Mouse (Mus musculus) macrophage (primary cell): Measurements from ENCODE around the gene Fhl2. TPM values are rescaled to one million over a fixed set of nuclear protein-coding genes. Genes with fewer than 3 reads are reported as not detected.
"Not testable (repeated sequence)": the region's sequence is repeated elsewhere in the genome, so short reads cannot be mapped to it uniquely, and the experiment has no call there.

ENCODE experiments used
- H3K27ac ChIP-seq: fragments of 350-480 bp; formaldehyde crosslinking; 2 replicates; pipeline ENCODE4 v1.9.0; 2021
- H3K36me3 ChIP-seq: fragments of 350-480 bp; formaldehyde crosslinking; 2 replicates; pipeline ENCODE4 v1.9.0; 2021; ENCODE audit errors: inconsistent target
- H3K4me3 ChIP-seq: fragments of 350-480 bp; formaldehyde crosslinking; 2 replicates; pipeline ENCODE4 v1.9.0; 2021; ENCODE audit errors: inconsistent target
- H3K79me2 ChIP-seq: fragments of 350-480 bp; formaldehyde crosslinking; 2 replicates; pipeline ENCODE4 v1.9.0; 2021; ENCODE audit errors: inconsistent target
- WGBS: methylation state at CpG from one replicate; pipeline ENCODE4 v1.1.7; 2026; ENCODE audit warnings: inconsistent platforms; ENCODE audit not compliant: missing documents; 5-methylcytosine and 5-hydroxymethylcytosine counted together
- polyA plus RNA-seq: library from polyadenylated mRNA; stranded (reverse); fragments of 250-400 nt; gene quantifications from 3 replicates; pipeline ENCODE4 v1.2.4, GENCODE M21; 2018; ENCODE audit warnings: inconsistent platforms

Fhl2 gene
- polyA plus RNA-seq, 1 experiment from 2014 or later = not detected

GRCm38 (mm10) chr1:43152626-43153025, 44.2 kb downstream of the Fhl2 start:
- no peaks in the 10 kb centered on the region for H3K79me2 ChIP-seq
- 95% methylated on average over 4 of the region's 4 CpGs for WGBS

GRCm38 (mm10) chr1:43150225-43150624, 46.6 kb downstream of the Fhl2 start:
- 65% methylated on average over 3 of the region's 3 CpGs for WGBS
- no peak overlapping the region for H3K4me3 ChIP-seq
- no peaks in the 10 kb centered on the region for H3K79me2 ChIP-seq

More at GRCm38 (mm10) chr1:43152626-43153025, 44.2 kb downstream of the Fhl2 start:
- Histone ChIP-seq H3K36me3 (no peaks in the 10 kb centered on the region), H3K27ac (no peak overlapping the region), H3K4me3 (no peak overlapping the region)

GRCm38 (mm10) chr1:43147474-43147873, 49.3 kb downstream of the Fhl2 start:
- 74% methylated on average over 2 of the region's 2 CpGs for WGBS
- Histone ChIP-seq H3K27ac (no peak overlapping the region), H3K4me3 (no peak overlapping the region), H3K36me3 (no peaks in the 10 kb centered on the region), H3K79me2 (no peaks in the 10 kb centered on the region)

More at GRCm38 (mm10) chr1:43150225-43150624, 46.6 kb downstream of the Fhl2 start:
- no peaks in the 10 kb centered on the region for H3K36me3 ChIP-seq
- H3K27ac ChIP-seq = no peak overlapping the region

- Histone ChIP-seq H3K79me2 (no peaks in the 10 kb centered on the region), H3K4me3 (no peak overlapping the region), H3K36me3 (no peaks in the 10 kb centered on the region), H3K27ac (no peak overlapping the region)
- 73% methylated on average over 6 of the region's 6 CpGs for WGBS
Measured at GRCm38 (mm10) chr1:43145388-43145787, 51.4 kb downstream of the Fhl2 start.

GRCm38 (mm10) chr1:43144338-43144906, 52.4 kb downstream of the Fhl2 start:
- 88% methylated on average over 8 of the region's 8 CpGs for WGBS

GRCm38 (mm10) chr1:43143791-43144190, 53.0 kb downstream of the Fhl2 start:
- Histone ChIP-seq H3K36me3 (no peaks in the 10 kb centered on the region), H3K27ac (no peak overlapping the region)
- WGBS = 95% methylated on average over 4 of the region's 4 CpGs

More at GRCm38 (mm10) chr1:43144338-43144906, 52.4 kb downstream of the Fhl2 start:
- Histone ChIP-seq H3K79me2 (no peaks in the 10 kb centered on the region), H3K36me3 (no peaks in the 10 kb centered on the region), H3K27ac (no peak overlapping the region), H3K4me3 (no peak overlapping the region)

GRCm38 (mm10) chr1:43143284-43143683, 53.5 kb downstream of the Fhl2 start:
- Histone ChIP-seq H3K36me3 (no peaks in the 10 kb centered on the region), H3K79me2 (no peaks in the 10 kb centered on the region), H3K27ac (no peak overlapping the region), H3K4me3 (no peak overlapping the region)
- WGBS = 85% methylated on average over 4 of the region's 4 CpGs

More at GRCm38 (mm10) chr1:43143791-43144190, 53.0 kb downstream of the Fhl2 start:
- no peaks in the 10 kb centered on the region for H3K79me2 ChIP-seq
- no peak overlapping the region for H3K4me3 ChIP-seq

GRCm38 (mm10) chr1:43142849-43143248, 53.9 kb downstream of the Fhl2 start:
- H3K79me2 ChIP-seq = no peaks in the 10 kb centered on the region
- H3K27ac ChIP-seq = no peak overlapping the region
- no peak overlapping the region for H3K4me3 ChIP-seq
- 90% methylated on average over 6 of the region's 6 CpGs for WGBS
- H3K36me3 ChIP-seq = no peaks in the 10 kb centered on the region

- no peak overlapping the region for H3K27ac ChIP-seq
- no peaks in the 10 kb centered on the region for H3K79me2 ChIP-seq
- no peaks in the 10 kb centered on the region for H3K36me3 ChIP-seq
- no peak overlapping the region for H3K4me3 ChIP-seq
- WGBS = 94% methylated on average over 11 of the region's 11 CpGs
Measured at GRCm38 (mm10) chr1:43141555-43141961, 55.2 kb downstream of the Fhl2 start.

GRCm38 (mm10) chr1:43139587-43140266, 57.1 kb downstream of the Fhl2 start:
- Histone ChIP-seq H3K4me3 (no peak overlapping the region), H3K36me3 (no peaks in the 10 kb centered on the region), H3K79me2 (no peaks in the 10 kb centered on the region), H3K27ac (no peak overlapping the region)
- WGBS = 55% methylated on average over 8 of the region's 8 CpGs

GRCm38 (mm10) chr1:43138268-43138812, 58.4 kb downstream of the Fhl2 start:
- Histone ChIP-seq H3K79me2 (no peaks in the 10 kb centered on the region), H3K4me3 (no peak overlapping the region), H3K36me3 (no peaks in the 10 kb centered on the region), H3K27ac (no peak overlapping the region)
- WGBS = 87% methylated on average over 15 of the region's 15 CpGs

GRCm38 (mm10) chr1:43137334-43137733, 59.5 kb downstream of the Fhl2 start:
- Histone ChIP-seq H3K79me2 (no peaks in the 10 kb centered on the region), H3K27ac (no peak overlapping the region), H3K4me3 (no peak overlapping the region), H3K36me3 (no peaks in the 10 kb centered on the region)
- 94% methylated on average over 5 of the region's 5 CpGs for WGBS

GRCm38 (mm10) chr1:43136488-43137029, 60.2 kb downstream of the Fhl2 start:
- not testable (repeated sequence) for H3K4me3 ChIP-seq, H3K27ac ChIP-seq, H3K79me2 ChIP-seq, H3K36me3 ChIP-seq
- 100% methylated on average over 2 of the region's 2 CpGs for WGBS

GRCm38 (mm10) chr1:43131591-43131990, 65.2 kb downstream of the Fhl2 start:
- Histone ChIP-seq H3K4me3 (no peak overlapping the region), H3K36me3 (no peaks in the 10 kb centered on the region), H3K79me2 (no peaks in the 10 kb centered on the region), H3K27ac (no peak overlapping the region)
- WGBS = 96% methylated on average over 8 of the region's 9 CpGs
